Mouse (Mus musculus): ENCODE measurements around the gene Ntf5.

Gene Ntf5

DNA sequence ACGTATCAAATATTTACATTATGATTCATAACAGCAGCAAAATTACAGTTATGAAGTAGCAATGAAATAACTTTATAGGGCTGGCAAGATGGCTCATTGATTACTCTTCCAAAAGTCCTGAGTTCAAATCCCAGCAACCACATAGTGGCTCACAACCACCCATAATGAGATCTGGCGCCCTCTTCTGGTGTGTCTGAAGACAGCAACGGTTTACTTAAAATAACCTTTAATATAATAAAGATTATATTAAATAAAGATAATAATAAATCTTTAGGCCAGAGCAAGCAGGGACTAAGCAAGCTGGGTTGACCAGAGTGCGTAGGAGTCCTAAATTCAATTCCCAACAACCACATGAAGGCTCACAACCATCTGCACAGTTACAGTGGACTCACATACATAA is 49.4 kb downstream of the Ntf5 start:
- DNase-seq: peak; percentile 86

DNA sequence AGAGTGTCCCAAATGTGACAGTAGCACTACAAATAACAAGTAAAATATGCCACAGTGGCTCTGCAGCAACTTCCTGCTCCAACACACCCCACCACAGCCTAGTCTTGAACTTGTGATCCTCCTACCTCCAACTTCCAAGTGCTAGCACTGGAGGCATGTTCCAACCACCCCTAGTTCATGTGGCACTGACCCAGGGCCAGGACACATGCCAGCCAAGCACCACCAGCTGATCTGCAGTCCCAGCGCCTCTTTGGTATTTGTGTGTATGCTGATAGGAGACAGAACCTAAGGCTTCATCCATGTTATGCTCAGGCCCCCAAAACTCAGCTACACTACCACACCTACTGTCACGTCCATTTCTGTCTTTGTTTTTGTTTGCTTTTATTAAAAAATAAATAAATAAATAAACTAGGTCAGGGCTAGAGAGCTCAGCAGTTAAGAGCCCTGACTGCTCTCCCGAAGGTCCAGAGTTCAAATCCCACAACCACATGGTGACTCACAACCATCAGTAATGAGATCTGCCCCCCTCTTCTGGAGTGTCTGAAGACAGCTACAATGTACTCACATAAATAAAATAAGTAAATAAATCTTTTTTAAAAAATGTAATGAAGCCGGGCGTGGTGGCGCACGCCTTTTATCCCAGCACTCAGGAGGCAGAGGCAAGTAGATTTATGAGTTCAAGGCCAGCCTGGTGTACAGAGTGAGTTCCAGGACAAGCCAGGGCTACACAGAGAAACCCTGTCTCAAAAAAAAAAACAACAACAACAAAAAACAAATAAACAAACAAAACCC is 50.7 kb downstream of the Ntf5 start:
- peak; percentile 91 for DNase-seq

DNA sequence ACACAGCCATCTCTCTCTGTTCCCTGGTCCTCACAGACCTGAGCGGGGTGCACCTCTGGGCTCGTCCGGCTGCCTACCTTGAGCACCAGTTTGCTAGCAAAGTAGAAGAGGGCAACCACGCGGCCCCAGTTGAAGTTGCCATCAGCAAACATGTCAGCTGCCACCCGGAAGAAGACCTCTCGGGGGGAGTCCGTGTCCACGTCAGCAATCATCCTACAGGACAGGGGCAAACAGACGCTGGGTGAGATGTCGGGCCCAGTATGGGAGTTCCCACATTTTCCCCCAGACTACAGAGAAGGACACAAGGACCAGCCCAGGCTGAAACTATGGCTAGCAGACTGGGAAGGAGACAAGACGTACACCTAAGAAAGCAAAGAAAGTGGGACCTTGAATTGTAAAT is 51.6 kb downstream of the Ntf5 start:
- DNase-seq: peak; percentile 90

GRCm38 (mm10) chr7:45465549-45465948 is 52.1 kb downstream of the Ntf5 start:
- peak; percentile 94 for DNase-seq

DNA sequence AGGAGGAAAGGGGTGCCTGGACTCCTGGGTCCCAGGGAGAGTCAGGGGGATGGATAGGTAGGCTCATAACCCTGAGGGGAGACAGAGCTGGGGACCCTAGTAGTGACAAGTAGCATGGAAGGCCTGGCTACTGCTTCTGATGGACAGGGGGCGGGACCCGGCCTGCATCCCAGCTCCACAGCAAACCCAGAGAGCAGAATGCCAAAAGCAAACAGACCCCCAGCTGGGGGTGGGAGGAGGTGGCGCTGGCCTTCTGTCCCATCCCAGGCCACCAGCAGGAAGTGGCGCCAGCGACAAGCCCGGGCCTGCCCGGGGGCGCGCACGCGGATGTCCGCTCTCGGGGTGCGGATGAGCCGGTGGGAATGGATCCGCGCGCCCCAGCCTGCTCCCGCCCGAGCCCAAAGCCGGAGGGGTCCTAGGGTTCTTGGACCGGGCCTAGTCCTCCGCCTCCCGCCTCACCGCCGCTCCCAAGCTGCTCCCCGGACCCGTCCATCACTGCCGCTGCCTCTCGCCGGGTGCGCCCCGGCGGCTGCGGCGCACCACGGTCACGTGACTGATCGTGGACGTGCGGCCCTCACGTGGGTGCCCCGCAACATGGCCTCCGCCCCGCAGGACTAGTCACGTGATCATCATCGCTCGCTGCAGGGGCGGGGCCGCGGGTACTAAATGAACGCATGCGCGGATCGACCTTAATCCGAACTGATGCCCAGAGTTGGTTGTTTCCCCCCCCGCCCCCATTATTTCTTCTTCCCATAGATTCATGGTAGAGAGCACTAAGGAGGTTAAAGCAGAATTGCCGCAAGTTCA is 53.0 kb downstream of the Ntf5 start, which contains the start of gene Bax:
Bax (minus strand) TSS at position 616 of the 807 bp plus-strand sequence.
- peak; percentile 100 for DNase-seq
